Mouse (Mus musculus) heart, embryonic 10.5 days (tissue): ENCODE measurements around the gene Eno1. TPM values are rescaled to one million over a fixed set of nuclear protein-coding genes. Genes with fewer than 3 reads are reported as not detected.

ENCODE experiments used
- DNase-seq: peaks from one replicate; pipeline ENCODE4 v3.0.0-alpha.2; 2017; ENCODE audit warnings: low spot score
- H3K27ac ChIP-seq: fragments of 300-500 bp; sonication (generic); 2 replicates; pipeline ENCODE4 v1.5.1; 2016; ENCODE audit warnings: mild to moderate bottlenecking
- H3K27me3 ChIP-seq: fragments of 300-500 bp; sonication (generic); 2 replicates; pipeline ENCODE4 v1.6.1; 2016; ENCODE audit warnings: mild to moderate bottlenecking; ENCODE audit not compliant: poor library complexity, insufficient read depth, severe bottlenecking
- H3K36me3 ChIP-seq: fragments of 300-500 bp; sonication (generic); 2 replicates; pipeline ENCODE4 v1.6.1; 2016; ENCODE audit warnings: mild to moderate bottlenecking, moderate library complexity
- H3K4me1 ChIP-seq: fragments of 300-500 bp; sonication (generic); 2 replicates; pipeline ENCODE4 v1.6.1; 2016; ENCODE audit warnings: mild to moderate bottlenecking
- H3K4me3 ChIP-seq: fragments of 300-500 bp; sonication (generic); 2 replicates; pipeline ENCODE4 v1.5.1; 2016; ENCODE audit warnings: mild to moderate bottlenecking, moderate library complexity
- H3K9me3 ChIP-seq: fragments of 300-500 bp; sonication (generic); 2 replicates; pipeline ENCODE4 v1.6.1; 2016; ENCODE audit warnings: mild to moderate bottlenecking, moderate library complexity
- WGBS: fragments of 180-500 bp; shearing (Covaris S2); methylation state at CpG from one replicate; pipeline ENCODE4 v1.1.7; 2016; 5-methylcytosine and 5-hydroxymethylcytosine counted together
- polyA plus RNA-seq: library from polyadenylated mRNA; unstranded; fragments of >200 nt; fragmentation: Nextera tagmentation; extraction: Ambion mirVana; gene quantifications from 2 replicates; pipeline ENCODE4 v1.2.1, GENCODE M21; 2016

The Eno1 gene
- polyA plus RNA-seq, 1 experiment from 2014 or later = 3,587 TPM

DNA sequence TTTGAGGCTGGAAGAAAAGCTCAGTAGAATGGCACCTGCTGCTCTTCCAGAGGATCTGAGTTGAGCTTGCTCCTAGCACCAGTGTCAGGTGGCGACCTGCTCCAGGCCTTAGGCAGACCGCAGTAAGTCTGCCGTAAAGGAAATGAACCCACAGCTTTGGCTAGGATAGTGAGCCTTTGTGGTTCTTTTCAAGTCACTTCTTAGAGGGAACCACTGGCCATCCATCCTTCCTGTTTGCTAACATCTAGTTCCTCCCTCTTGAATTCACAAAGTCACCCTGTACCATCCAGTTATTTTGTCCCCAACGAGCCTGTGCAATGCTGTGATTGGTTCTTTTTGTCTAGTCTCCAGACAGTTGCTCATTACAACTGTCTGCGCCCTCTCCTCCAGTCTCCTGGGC is 6.2 kb downstream of the Eno1 start:
- Histone ChIP-seq H3K27ac (no peak overlapping the region), H3K9me3 (no peaks in the 10 kb centered on the region), H3K36me3 (peaks cover 91% of the 10 kb centered on the region), H3K27me3 (no peaks in the 10 kb centered on the region), H3K4me3 (no peak overlapping the region), H3K4me1 (peaks cover 42% of the 10 kb centered on the region)
- DNase-seq = no peak
- 85% methylated on average over 5 of the region's 5 CpGs for WGBS

GRCm38 (mm10) chr4:150245876-150246275 is 9.4 kb downstream of the Eno1 start:
- H3K9me3 ChIP-seq = no peaks in the 10 kb centered on the region
- DNase-seq = no peak
- H3K27me3 ChIP-seq = no peaks in the 10 kb centered on the region
- H3K4me1 ChIP-seq = peaks cover 29% of the 10 kb centered on the region
- H3K4me3 ChIP-seq = no peak overlapping the region
- H3K27ac ChIP-seq = no peak overlapping the region
- H3K36me3 ChIP-seq = peaks cover 98% of the 10 kb centered on the region
- WGBS = 42% methylated on average over 2 of the region's 2 CpGs

GRCm38 (mm10) chr4:150248009-150248408 is 11.5 kb downstream of the Eno1 start:
- no peak for DNase-seq
- Histone ChIP-seq H3K27ac (no peak overlapping the region), H3K4me3 (no peak overlapping the region), H3K36me3 (peaks cover 96% of the 10 kb centered on the region), H3K4me1 (peaks cover 12% of the 10 kb centered on the region), H3K27me3 (no peaks in the 10 kb centered on the region), H3K9me3 (no peaks in the 10 kb centered on the region)
- 71% methylated on average over 5 of the region's 5 CpGs for WGBS

DNA sequence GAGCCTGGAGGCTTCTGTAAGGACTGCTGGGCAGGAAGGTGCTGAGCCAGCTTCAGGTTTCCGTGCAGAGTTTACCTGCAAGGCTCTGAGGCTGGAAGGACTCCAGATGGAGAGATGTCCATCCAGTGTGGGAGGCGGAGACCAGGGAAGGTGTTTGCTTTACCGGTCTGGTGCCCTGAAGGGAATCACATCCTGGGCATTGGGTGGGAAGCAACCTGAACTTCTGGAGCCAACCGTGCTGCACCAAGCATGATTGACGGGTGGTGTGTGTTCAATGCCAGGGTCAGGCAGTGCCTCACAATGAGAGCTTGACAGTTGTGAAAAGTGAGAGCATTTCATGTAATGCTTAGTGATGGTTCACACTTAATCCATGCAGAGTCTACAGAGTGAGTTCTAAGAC is 12.4 kb downstream of the Eno1 start:
- peaks cover 12% of the 10 kb centered on the region for H3K4me1 ChIP-seq

GRCm38 (mm10) chr4:150249731-150250270 is 13.3 kb downstream of the Eno1 start:
- peaks cover 12% of the 10 kb centered on the region for H3K4me1 ChIP-seq
- 78% methylated on average over 5 of the region's 5 CpGs for WGBS
- peaks cover 85% of the 10 kb centered on the region for H3K36me3 ChIP-seq
- no peaks in the 10 kb centered on the region for H3K27me3 ChIP-seq
- no peak overlapping the region for H3K27ac ChIP-seq
- H3K4me3 ChIP-seq = no peak overlapping the region
- DNase-seq = no peak
- no peaks in the 10 kb centered on the region for H3K9me3 ChIP-seq

More for the DNA sequence above, 12.4 kb downstream of the Eno1 start:
- Histone ChIP-seq H3K36me3 (peaks cover 89% of the 10 kb centered on the region), H3K27me3 (no peaks in the 10 kb centered on the region), H3K27ac (no peak overlapping the region), H3K9me3 (no peaks in the 10 kb centered on the region), H3K4me3 (no peak overlapping the region)
- DNase-seq = no peak
- 79% methylated on average over 5 of the region's 5 CpGs for WGBS

DNA sequence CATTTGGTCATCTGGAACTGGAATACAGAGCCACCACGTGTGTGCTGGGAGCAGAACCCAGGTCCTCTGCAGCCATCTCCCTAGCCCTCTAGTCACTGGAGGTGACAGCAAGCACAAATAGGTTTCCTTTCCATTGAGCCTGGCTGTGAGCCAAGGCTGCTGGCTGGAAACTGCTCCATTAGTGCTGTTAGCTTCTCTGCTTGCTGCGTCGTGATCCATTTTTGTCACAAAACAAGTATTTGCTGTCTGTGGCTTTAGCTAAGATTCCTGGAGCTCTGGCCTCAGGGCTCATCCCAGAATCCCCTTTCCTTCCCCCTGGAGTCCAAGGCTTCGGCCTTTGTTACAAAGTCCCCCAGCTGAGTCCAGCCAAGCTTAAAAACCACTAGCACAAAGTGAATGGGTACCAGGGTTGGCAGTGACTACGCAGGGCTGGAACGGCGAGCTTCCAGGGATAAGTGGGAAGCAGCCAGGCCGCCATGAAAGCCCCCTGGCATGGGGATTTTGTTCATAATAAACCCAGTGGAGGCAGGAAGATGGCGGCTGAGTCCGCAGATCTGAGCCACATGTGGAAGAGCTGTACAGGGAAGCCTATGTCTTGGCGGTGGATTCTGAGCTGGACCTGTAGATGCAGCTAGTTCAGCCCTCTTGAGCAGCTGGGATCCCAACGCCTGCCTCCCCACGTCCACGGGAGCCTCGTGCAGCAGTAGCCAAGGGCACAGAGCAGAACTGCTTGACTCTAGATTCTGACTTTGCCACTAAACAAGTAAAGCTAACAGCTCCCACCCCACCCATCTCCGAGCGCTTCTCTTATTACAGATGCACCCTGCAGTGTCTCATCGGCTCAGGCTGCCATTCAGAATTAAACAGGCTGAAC is 14.3 kb downstream of the Eno1 start:
- no peak for DNase-seq
- H3K27ac ChIP-seq = 0 out of 2 replicates have a peak overlapping the region, but pooled peaks have one; percentile 5
- WGBS = 67% methylated on average over 18 of the region's 18 CpGs

DNA sequence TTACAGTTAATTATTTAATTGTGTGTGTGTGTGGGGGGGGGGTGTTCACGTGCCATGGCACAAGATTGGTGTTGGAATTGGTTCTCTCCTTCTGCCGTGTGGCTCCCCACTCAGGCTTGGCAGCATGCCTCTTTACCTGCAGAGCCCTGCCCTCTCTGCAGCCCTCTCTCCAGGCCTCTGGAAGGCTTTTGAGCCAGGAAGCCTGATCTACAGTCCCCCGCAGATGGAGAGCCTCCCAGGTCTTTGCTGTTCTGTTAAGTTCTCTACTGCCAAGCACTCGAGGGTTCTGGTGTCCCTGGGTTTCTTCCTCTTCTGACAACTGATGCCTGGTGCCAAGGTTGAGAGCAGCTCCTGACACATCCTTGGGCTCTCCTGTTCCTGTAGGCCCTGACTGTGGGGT is 17.9 kb downstream of the Eno1 start:
- H3K27ac ChIP-seq = no peak overlapping the region
- H3K4me3 ChIP-seq = no peak overlapping the region
- WGBS = 70% methylated on average over 4 of the region's 4 CpGs
- no peaks in the 10 kb centered on the region for H3K9me3 ChIP-seq
- no peaks in the 10 kb centered on the region for H3K27me3 ChIP-seq
- no peak for DNase-seq
- peaks cover 61% of the 10 kb centered on the region for H3K36me3 ChIP-seq
- H3K4me1 ChIP-seq = peaks cover 23% of the 10 kb centered on the region

More for the DNA sequence above, 14.3 kb downstream of the Eno1 start:
- Histone ChIP-seq H3K36me3 (peaks cover 80% of the 10 kb centered on the region), H3K27me3 (no peaks in the 10 kb centered on the region), H3K9me3 (no peaks in the 10 kb centered on the region), H3K4me1 (peaks cover 10% of the 10 kb centered on the region), H3K4me3 (no peak overlapping the region)

DNA sequence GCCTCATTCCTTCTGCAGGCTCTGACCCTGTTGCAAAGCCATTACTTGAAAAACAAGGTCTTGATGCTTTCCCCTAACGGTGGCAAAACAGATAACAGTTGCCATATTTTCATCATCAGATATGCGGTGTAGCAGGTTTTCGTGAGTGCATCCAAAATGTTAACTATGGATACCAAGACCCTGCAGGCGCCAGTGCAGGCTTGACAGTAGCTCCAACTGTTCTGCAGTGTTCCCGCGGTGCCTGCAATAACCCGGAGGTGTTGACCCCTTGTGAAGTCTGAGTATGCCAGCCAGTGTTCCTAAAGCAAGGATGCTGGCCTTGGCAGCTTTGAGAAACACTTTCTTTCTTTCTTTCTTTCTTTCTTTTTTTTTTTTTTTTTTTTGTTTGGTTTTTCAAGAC is 18.7 kb downstream of the Eno1 start:
- peaks cover 53% of the 10 kb centered on the region for H3K36me3 ChIP-seq
- DNase-seq = no peak
- peaks cover 23% of the 10 kb centered on the region for H3K4me1 ChIP-seq
- H3K4me3 ChIP-seq = no peak overlapping the region
- H3K27me3 ChIP-seq = no peaks in the 10 kb centered on the region
- no peaks in the 10 kb centered on the region for H3K9me3 ChIP-seq
- no peak overlapping the region for H3K27ac ChIP-seq
- 86% methylated on average over 7 of the region's 7 CpGs for WGBS

DNA sequence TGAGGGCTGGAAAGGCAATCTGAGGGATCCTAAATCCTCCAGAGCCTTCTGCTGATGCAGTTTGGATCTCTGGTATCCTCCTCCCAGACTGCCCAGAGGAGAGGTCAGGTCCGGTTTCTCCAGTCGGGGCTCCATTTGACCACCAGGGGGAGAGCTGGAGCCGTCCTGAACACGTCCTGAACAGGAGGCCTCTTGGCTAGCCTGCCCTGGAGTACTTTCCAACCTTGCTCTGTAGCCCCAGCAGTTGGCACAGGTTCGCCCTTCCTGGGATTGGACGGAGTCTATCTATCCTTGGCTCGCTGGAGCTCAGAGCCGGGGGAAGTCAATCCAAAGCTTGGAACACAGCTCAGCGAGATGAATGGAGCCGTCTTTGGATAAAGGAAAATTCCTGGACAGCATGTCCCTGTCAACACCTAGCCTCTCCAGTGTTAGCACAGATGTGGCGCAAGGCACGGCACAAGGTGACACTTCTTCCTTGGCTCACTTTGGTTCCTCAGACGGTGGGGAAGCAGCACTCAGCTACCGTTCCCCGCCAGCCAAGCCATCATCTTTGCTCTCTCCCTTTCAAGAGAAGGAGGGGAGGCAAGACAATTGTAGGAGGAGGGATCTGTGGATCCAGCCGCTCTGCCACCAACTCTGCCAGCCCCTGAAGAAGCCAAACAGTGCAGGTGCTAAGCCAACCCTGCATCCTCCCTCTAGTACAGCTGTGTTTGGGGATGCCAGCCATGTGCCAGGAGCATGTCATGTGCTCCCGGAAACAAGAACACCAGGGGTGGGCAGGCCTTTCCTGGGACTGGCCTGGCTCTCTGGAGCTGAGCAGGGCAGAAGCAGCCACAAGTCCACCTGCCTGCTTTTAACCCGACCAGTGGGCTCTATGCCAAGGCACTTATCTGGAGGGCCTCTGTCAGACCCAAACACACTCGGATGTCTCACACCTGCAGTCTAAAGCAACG is 21.0 kb downstream of the Eno1 start:
- H3K27me3 ChIP-seq = no peaks in the 10 kb centered on the region
- H3K27ac ChIP-seq = peak overlapping the region; percentile 70
- 31% methylated on average over 20 of the region's 20 CpGs for WGBS
- no peak overlapping the region for H3K4me3 ChIP-seq
- no peaks in the 10 kb centered on the region for H3K9me3 ChIP-seq
- H3K36me3 ChIP-seq = peaks cover 32% of the 10 kb centered on the region
- peak; percentile 89 for DNase-seq
- H3K4me1 ChIP-seq = peaks cover 20% of the 10 kb centered on the region

- H3K4me3 ChIP-seq = no peak overlapping the region
- no peak for DNase-seq
- no peaks in the 10 kb centered on the region for H3K9me3 ChIP-seq
- 66% methylated on average over 14 of the region's 14 CpGs for WGBS
- peaks cover 34% of the 10 kb centered on the region for H3K36me3 ChIP-seq
- peaks cover 20% of the 10 kb centered on the region for H3K4me1 ChIP-seq
- H3K27ac ChIP-seq = peak overlapping the region; percentile 70
- no peaks in the 10 kb centered on the region for H3K27me3 ChIP-seq
Measured at GRCm38 (mm10) chr4:150258388-150258787, 21.9 kb downstream of the Eno1 start.

DNA sequence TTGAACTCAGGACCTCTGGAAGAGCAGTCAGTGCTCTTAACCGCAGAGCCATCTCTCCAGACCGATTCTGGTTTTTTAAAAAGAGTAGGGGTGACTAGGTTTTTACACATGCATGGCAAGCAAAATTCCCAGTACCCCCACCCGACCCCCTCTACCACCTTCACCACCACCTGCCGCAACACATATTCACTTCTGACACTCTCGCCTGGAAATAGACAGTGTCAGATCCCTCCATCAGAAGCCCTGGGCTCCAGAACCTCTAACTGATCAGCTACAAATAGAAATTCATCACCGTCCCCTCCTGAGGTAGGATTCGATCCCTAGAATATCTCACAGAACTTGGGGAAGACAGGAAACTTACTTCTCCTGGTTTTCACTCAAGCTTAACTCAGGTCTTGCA is 23.1 kb downstream of the Eno1 start:
- H3K27me3 ChIP-seq = no peaks in the 10 kb centered on the region
- H3K4me3 ChIP-seq = no peak overlapping the region
- H3K4me1 ChIP-seq = peaks cover 20% of the 10 kb centered on the region
- H3K9me3 ChIP-seq = no peaks in the 10 kb centered on the region
- H3K27ac ChIP-seq = no peak overlapping the region
- H3K36me3 ChIP-seq = peaks cover 42% of the 10 kb centered on the region
- WGBS = 87% methylated on average over 7 of the region's 7 CpGs
- no peak for DNase-seq

- no peak for DNase-seq
- H3K27ac ChIP-seq = no peak overlapping the region
- peaks cover 38% of the 10 kb centered on the region for H3K36me3 ChIP-seq
- peaks cover 23% of the 10 kb centered on the region for H3K4me1 ChIP-seq
- no peaks in the 10 kb centered on the region for H3K27me3 ChIP-seq
- 79% methylated on average over 7 of the region's 7 CpGs for WGBS
- no peak overlapping the region for H3K4me3 ChIP-seq
- no peaks in the 10 kb centered on the region for H3K9me3 ChIP-seq
Measured at GRCm38 (mm10) chr4:150260111-150260510, 23.6 kb downstream of the Eno1 start.

DNA sequence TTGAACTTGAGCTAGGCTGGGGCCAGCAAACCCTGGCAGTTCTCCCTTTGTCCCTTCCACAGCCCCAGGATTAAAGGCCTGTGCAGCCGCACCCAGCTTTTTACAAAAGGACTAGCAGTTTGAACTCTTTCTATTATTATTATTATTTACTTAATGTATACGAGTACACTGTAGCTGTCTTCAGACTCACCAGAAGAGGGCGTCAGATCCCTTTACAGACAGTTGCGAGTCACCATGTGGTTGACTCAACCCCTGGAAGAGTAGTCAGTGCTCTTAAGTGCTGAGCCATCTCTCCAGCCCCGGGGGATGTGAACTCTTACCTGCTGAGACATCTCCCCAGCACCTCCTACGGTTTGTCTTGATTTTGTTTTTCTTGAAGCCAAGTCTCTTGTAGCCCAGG is 24.2 kb downstream of the Eno1 start:
- 39% methylated on average over 6 of the region's 6 CpGs for WGBS
- Histone ChIP-seq H3K36me3 (peaks cover 39% of the 10 kb centered on the region), H3K4me1 (peaks cover 23% of the 10 kb centered on the region), H3K27me3 (no peaks in the 10 kb centered on the region), H3K4me3 (no peak overlapping the region), H3K9me3 (no peaks in the 10 kb centered on the region), H3K27ac (no peak overlapping the region)
- no peak for DNase-seq
